Mouse (Mus musculus): ENCODE measurements around the gene Iyd.

GRCm38 (mm10) chr10:3531375-3531774, 8.7 kb upstream of the Iyd start:
- no peak for TF ChIP-seq GATA1 (IDR thresholded peaks at IDR 0.05; ENCODE audit: low read length)
- TF ChIP-seq TAL1 (IDR thresholded peaks at IDR 0.05; ENCODE audit: low read length) = no peak
